Mouse (Mus musculus) liver, embryonic 14.5 days (tissue): ENCODE results near the gene Grap2.

Experiments
- CTCF ChIP-seq: IDR thresholded peaks from 2 replicates; pipeline ENCODE4 v1.5.1; 2016; ENCODE audit warnings: antibody characterized with exemption, low read depth, control low read depth
- EP300 ChIP-seq: IDR thresholded peaks from 2 replicates; pipeline ENCODE4 v1.6.1; 2016; ENCODE audit warnings: antibody characterized with exemption, low read depth

- TF ChIP-seq CTCF, result no peak
- TF ChIP-seq EP300, result no peak
Measured at GRCm38 (mm10) chr15:80590641-80591040, 18.2 kb downstream of the Grap2 start.
